Mouse (Mus musculus) Patski (cell line): ENCODE measurements around the gene Prpf40b. TPM values are rescaled to one million over a fixed set of nuclear protein-coding genes. Genes with fewer than 3 reads are reported as not detected.
"Not testable (repeated sequence)": the region's sequence is repeated elsewhere in the genome, so short reads cannot be mapped to it uniquely, and the experiment has no call there.

ENCODE experiments used
- ATAC-seq: fragments of 100-300 bp; one replicate; pipeline ENCODE4 v1.8.0; 2021
- CTCF ChIA-PET: fragments of 350-600 bp; sonication (Branson Sonifier 250); formaldehyde crosslinking; loops from one replicate; lab custom pipeline; 2022; ENCODE audit warnings: inconsistent platforms; lab: Charles Lee
- POLR2A ChIA-PET: fragments of 350-600 bp; sonication (Branson Sonifier 250); formaldehyde crosslinking; loops from one replicate; lab custom pipeline; 2022; ENCODE audit warnings: antibody characterized with exemption, inconsistent platforms; lab: Charles Lee
- DNase-seq: peaks from one replicate; pipeline ENCODE4 v3.0.0-alpha.2; 2011; ENCODE audit warnings: low read depth, low spot score
- H3K27me3 ChIP-seq: fragments of 371-371 bp; one replicate; pipeline ENCODE4 v1.5.1; 2021
- CTCF ChIP-seq: fragments of 100-300 bp; IDR thresholded peaks from one replicate; pipeline ENCODE4 v1.5.1; 2021
- in situ Hi-C: fragments of 300-500 bp; cut with MboI; formaldehyde crosslinking; loops from 3 replicates; pipeline ENCODE4 v1.11.1; 2018; ENCODE audit warnings: low pct_unique_long_range_greater_than_20kb, mixed read lengths
- polyA plus RNA-seq: library from polyadenylated mRNA; unstranded; gene quantifications from one replicate; pipeline ENCODE4 v1.2.3, GENCODE M21; 2021

Prpf40b gene
- polyA plus RNA-seq, result 101 TPM

DNA sequence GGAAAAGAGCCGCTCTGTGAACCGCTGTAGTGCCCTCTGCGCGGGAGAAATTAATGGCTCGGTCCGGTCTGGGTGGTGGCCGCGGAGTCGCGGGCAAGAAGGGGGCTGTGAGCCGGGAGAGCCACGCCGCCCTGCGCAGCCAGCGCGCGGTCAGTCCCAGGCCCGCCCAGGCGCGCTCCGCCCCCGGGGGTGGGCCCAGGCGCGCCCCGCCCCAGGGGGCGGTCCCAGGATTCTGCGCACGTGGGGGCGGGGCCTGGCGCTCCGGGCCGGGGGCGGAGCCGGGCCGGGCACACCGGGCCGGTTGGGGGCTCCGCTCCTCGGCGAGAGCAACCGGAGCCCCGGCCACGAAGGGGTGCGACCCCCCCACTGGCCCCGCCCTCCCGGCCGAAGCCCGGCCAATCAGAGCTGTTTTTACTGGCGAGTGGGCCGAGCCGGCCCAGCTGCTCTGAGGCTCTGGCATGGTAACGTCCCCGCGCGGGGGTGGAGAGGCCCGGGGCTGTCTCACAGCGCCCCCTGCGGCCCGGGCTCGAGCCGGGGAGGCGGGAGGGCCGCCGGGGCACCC is at the start of gene Prpf40b:
Gene Prpf40b, plus strand, starts transcription at position 275 of the 562 bp plus-strand sequence.
- TF ChIP-seq CTCF, result peak; percentile 92
- H3K27me3 ChIP-seq, result no peaks in the 10 kb centered on the region
- ChIA-PET POLR2A (interaction anchor here (0.6 kb wide), 2 partner anchors 12 to 32 kb away, joined by 3 to 6 read pairs; no protein-coding TSS in a partner anchor), CTCF (no interaction called here)
- DNase-seq (peak; percentile 37), ATAC-seq (peak; percentile 79)
- in situ Hi-C loops, result no loop called here

- ATAC-seq, POLR2A ChIA-PET, H3K27me3 ChIP-seq, in situ Hi-C loops, DNase-seq, CTCF ChIA-PET: not testable (repeated sequence)
These were observed 48.2 kb upstream of the Prpf40b start for GRCm38 (mm10) chr15:99246736-99247135.

DNA sequence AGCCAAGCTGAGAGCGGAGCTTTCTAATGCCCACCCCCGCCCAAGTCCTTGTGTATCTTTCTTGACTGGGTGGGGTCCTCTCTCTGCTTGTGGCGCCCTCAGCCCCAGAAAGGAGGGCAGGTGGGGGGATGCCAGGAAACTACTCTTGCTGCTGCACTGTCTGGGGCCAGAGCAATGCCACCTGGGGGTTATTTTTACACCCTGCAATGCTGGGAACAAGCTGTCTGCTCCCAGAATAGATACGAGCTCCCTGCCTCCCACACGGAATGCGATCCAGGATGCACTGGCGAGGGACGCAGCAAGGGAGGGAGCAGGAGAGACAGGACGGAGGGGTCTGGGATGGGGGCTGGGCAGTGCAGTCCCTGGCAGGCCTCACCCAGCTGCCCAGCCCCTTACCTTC is 45.9 kb upstream of the Prpf40b start:
- no peaks in the 10 kb centered on the region for H3K27me3 ChIP-seq
- ChIA-PET POLR2A (no interaction called here), CTCF (no interaction called here)
- DNase-seq, result no peak
- no peak for TF ChIP-seq CTCF
- no peak for ATAC-seq
- in situ Hi-C loops, result no loop called here

DNA sequence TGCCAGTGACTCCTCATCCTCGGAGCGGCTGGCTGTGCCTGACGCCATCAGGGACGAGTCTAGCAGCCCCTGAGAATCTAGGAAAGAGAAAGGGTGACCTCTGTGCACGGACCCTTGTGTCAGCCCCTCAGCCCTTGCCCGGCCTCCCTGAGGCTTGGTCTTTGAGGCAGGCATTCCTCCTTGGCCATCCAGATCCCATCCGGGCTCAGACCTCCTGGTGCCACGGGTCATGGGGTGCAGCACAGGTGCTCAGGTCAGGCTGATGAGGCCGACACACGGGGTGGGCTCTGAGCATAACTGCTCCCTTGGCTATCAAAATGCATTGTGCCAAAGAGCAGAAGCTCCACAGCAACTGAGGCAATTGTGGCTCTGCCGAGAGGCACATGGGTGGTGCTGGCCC is 44.9 kb upstream of the Prpf40b start:
- no peaks in the 10 kb centered on the region for H3K27me3 ChIP-seq
- in situ Hi-C loops, result no loop called here
- ChIA-PET CTCF (no interaction called here), POLR2A (no interaction called here)
- no peak for ATAC-seq
- no peak for TF ChIP-seq CTCF
- no peak for DNase-seq

GRCm38 (mm10) chr15:99251111-99251510 is 43.8 kb upstream of the Prpf40b start:
- DNase-seq, ATAC-seq, H3K27me3 ChIP-seq, in situ Hi-C loops, POLR2A ChIA-PET, CTCF ChIA-PET: not testable (repeated sequence)

GRCm38 (mm10) chr15:99251626-99252380 is 43.1 kb upstream of the Prpf40b start, which contains the start of gene Mcrs1:
Mcrs1 (minus strand) TSS chr15:99251961.
- POLR2A ChIA-PET, result no interaction called here
- CTCF ChIA-PET, result interaction anchor here (2.3 kb wide), 1 partner anchor 14 kb away, joined by 10 read pairs; no protein-coding TSS in a partner anchor
- ATAC-seq (peak; percentile 66), DNase-seq (peak; percentile 84)
- in situ Hi-C loops, result no loop called here
- no peaks in the 10 kb centered on the region for H3K27me3 ChIP-seq
- TF ChIP-seq CTCF, result no peak

DNA sequence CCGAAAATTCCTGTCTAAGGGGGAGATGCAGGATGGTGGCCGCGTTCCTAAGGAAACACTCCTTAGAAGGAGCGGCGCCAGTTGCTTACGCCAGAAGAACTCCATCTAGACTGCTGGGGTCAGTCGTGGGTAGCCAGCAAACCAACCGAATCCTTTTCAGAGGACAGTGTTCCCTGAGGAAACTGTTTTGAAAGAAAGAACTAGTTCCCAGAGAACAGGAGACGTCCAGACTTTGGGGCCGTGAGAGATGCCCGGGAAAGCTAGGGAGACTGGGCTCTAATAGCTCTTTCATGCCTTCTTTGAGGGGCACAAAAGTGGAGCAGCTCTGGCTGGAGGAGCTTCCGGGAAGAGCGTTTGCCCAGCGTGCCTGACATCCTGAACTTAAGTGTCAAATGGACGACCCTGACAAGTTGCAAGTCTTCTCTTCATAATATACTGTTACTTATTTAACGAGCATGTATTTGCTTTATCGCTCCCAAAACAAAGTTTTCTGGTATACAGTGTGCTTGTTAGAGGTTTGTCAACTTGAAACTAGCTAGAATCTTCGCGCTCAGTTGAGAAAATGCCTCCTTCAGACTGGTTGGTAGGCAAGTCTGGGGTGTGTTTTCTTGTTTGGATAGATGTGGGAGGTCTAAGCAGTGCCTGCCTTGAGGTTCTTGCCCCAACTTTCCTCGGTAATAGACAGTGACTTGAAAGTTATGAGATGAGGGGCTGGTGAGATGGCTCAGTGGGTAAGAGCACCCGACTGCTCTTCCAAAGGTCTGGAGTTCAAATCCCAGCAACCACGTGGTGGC is 42.3 kb upstream of the Prpf40b start:
- H3K27me3 ChIP-seq, result no peaks in the 10 kb centered on the region
- DNase-seq, result no peak
- CTCF ChIA-PET, result interaction anchor here (2.3 kb wide), 1 partner anchor 13 kb away, joined by 10 read pairs; no protein-coding TSS in a partner anchor
- peak; percentile 41 for ATAC-seq
- POLR2A ChIA-PET, result interaction anchor here (0.6 to 1.0 kb wide), 3 partner anchors 11 to 253 kb away, joined by 3 to 4 read pairs (median 3); no protein-coding TSS in a partner anchor
- in situ Hi-C loops, result no loop called here
- TF ChIP-seq CTCF, result no peak

GRCm38 (mm10) chr15:99253175-99253479 is 41.8 kb upstream of the Prpf40b start:
- ATAC-seq, in situ Hi-C loops, H3K27me3 ChIP-seq, DNase-seq: not testable (repeated sequence)
- POLR2A ChIA-PET, result interaction anchor here (0.6 to 1.0 kb wide), 2 partner anchors 38 to 253 kb away, joined by 3 to 4 read pairs; no protein-coding TSS in a partner anchor
- CTCF ChIA-PET, result interaction anchor here (2.3 kb wide), 1 partner anchor 12 kb away, joined by 10 read pairs; no protein-coding TSS in a partner anchor

DNA sequence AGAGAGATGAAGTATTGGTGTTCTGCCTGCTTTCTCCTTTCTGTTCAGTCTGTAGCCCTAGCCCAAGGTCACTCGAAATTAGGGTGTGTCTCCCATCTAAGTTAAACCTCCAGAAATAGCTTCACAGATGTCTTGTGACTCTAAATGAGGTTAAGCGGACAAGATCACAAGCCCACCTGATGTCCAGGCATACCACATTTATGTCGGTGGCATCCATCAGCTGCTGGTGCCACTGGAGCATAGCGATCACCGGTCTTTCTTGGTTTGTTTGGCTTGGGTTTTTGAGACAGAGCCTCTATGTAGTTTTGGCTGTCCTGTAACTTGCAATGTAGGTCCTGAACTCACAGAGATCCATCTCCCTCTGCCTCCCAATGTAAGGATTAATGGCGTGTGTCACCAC is 41.1 kb upstream of the Prpf40b start:
- no peak for DNase-seq
- in situ Hi-C loops, result no loop called here
- POLR2A ChIA-PET, result no interaction called here

GRCm38 (mm10) chr15:99254477-99255005 is 40.3 kb upstream of the Prpf40b start:
- in situ Hi-C loops, result no loop called here
- TF ChIP-seq CTCF, result no peak
- no peaks in the 10 kb centered on the region for H3K27me3 ChIP-seq
- DNase-seq (no peak), ATAC-seq (no peak)
- ChIA-PET CTCF (interaction anchor here (1.0 to 2.3 kb wide), 2 partner anchors 11 to 166 kb away, joined by 3 to 10 read pairs; no protein-coding TSS in a partner anchor), POLR2A (no interaction called here)

More for the DNA sequence above, 41.1 kb upstream of the Prpf40b start:
- no peak for TF ChIP-seq CTCF
- CTCF ChIA-PET, result interaction anchor here (2.3 kb wide), 1 partner anchor 12 kb away, joined by 10 read pairs; no protein-coding TSS in a partner anchor
- ATAC-seq, result no peak
- no peaks in the 10 kb centered on the region for H3K27me3 ChIP-seq
